Mouse (Mus musculus): ENCODE data around the gene Cav2. TPM values are rescaled to one million over a fixed set of nuclear protein-coding genes. Genes with fewer than 3 reads are reported as not detected.

Cav2 gene
- polyA plus RNA-seq, 1 experiment, result 4.7 TPM

DNA sequence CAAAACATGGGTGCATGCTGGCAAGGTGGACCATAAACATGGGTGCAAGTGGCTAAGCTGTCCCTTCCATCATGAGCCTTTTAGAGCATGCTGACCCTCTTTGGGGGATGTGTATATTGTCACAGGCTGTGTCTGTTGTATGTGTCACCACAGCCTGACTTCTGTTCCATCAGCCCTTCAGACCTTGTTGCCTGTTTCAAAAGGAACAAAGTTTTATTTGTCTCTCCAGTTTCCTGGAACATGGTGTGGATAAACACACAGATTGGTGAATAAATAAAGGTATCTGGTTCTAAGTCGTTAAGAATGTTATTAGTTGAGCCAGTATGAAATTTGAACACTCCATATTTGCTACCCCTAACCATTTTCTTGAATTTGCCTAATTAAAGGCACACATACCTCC is 29.0 kb upstream of the Cav2 start:
- Histone ChIP-seq H3K9me3 (replicated peaks; ENCODE audit: control insufficient read depth, insufficient read depth, low read length, poor library complexity, severe bottlenecking) (no peaks in the 10 kb centered on the region), H3K9ac (ENCODE audit: low read depth, poor library complexity, severe bottlenecking) (no peak overlapping the region), H3K27me3 (ENCODE audit: control insufficient read depth, insufficient read depth, low read length, poor library complexity, severe bottlenecking) (no peaks in the 10 kb centered on the region), H3K4me1 (ENCODE audit: control insufficient read depth, insufficient read depth, low read length) (no peaks in the 10 kb centered on the region), H3K36me3 (ENCODE audit: control insufficient read depth, insufficient read depth, low read length, poor library complexity, severe bottlenecking) (no peaks in the 10 kb centered on the region), H3K4me3 (ENCODE audit: low read depth, low read length) (no peak overlapping the region), H3K27ac (ENCODE audit: insufficient read depth, low read length) (no peak overlapping the region)
- no peak for TF ChIP-seq CTCF (IDR thresholded peaks at IDR 0.05; ENCODE audit: low read depth, low read length)
- no peak for TF ChIP-seq EP300 (IDR thresholded peaks at IDR 0.05; ENCODE audit: insufficient read depth, low read depth, low read length)

- no peaks in the 10 kb centered on the region for H3K4me1 ChIP-seq (ENCODE audit: control insufficient read depth, insufficient read depth, low read length)
- no peak overlapping the region for H3K27ac ChIP-seq (ENCODE audit: insufficient read depth, low read length)
- no peaks in the 10 kb centered on the region for H3K9me3 ChIP-seq (replicated peaks; ENCODE audit: control insufficient read depth, insufficient read depth, low read length, poor library complexity, severe bottlenecking)
- TF ChIP-seq POLR2A (IDR thresholded peaks at IDR 0.05; ENCODE audit: insufficient read depth, low read length) (no peak), EP300 (IDR thresholded peaks at IDR 0.05; ENCODE audit: insufficient read depth, low read depth, low read length) (no peak), CTCF (IDR thresholded peaks at IDR 0.05; ENCODE audit: low read depth, low read length) (no peak)
- no peak overlapping the region for H3K9ac ChIP-seq (ENCODE audit: low read depth, poor library complexity, severe bottlenecking)
- no peak overlapping the region for H3K4me3 ChIP-seq (ENCODE audit: low read depth, low read length)
- no peaks in the 10 kb centered on the region for H3K36me3 ChIP-seq (ENCODE audit: control insufficient read depth, insufficient read depth, low read length, poor library complexity, severe bottlenecking)
- H3K27me3 ChIP-seq (ENCODE audit: control insufficient read depth, insufficient read depth, low read length, poor library complexity, severe bottlenecking), result no peaks in the 10 kb centered on the region
Measured at GRCm38 (mm10) chr6:17258142-17258541, 22.8 kb upstream of the Cav2 start.

DNA sequence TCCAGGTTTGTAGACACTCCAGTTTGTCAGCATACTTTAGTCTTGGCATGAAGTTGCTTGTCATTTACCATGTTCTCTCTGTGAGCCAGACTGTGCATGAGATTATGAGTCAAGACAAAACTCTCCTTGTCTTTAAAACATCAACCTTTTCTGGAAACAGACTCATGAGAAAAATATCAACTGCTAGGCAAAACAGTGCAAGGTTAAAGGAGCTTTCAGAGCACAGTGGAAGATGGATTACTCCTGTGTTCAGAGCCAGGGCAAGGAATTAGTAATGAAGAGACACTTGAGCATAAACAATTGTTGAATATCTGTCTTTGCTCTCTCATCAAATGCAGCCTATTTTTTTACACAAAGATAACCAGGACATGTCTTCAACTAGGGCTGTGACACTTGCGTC is 22.1 kb upstream of the Cav2 start:
- no peak overlapping the region for H3K4me3 ChIP-seq (ENCODE audit: low read depth, low read length)
- no peaks in the 10 kb centered on the region for H3K4me1 ChIP-seq (ENCODE audit: control insufficient read depth, insufficient read depth, low read length)
- TF ChIP-seq EP300 (IDR thresholded peaks at IDR 0.05; ENCODE audit: insufficient read depth, low read depth, low read length), result no peak
- TF ChIP-seq CTCF (IDR thresholded peaks at IDR 0.05; ENCODE audit: low read depth, low read length), result no peak
- TF ChIP-seq POLR2A (IDR thresholded peaks at IDR 0.05; ENCODE audit: insufficient read depth, low read length), result no peak
- no peaks in the 10 kb centered on the region for H3K36me3 ChIP-seq (ENCODE audit: control insufficient read depth, insufficient read depth, low read length, poor library complexity, severe bottlenecking)
- no peaks in the 10 kb centered on the region for H3K9me3 ChIP-seq (replicated peaks; ENCODE audit: control insufficient read depth, insufficient read depth, low read length, poor library complexity, severe bottlenecking)
- H3K9ac ChIP-seq (ENCODE audit: low read depth, poor library complexity, severe bottlenecking), result no peak overlapping the region
- H3K27me3 ChIP-seq (ENCODE audit: control insufficient read depth, insufficient read depth, low read length, poor library complexity, severe bottlenecking), result no peaks in the 10 kb centered on the region
- no peak overlapping the region for H3K27ac ChIP-seq (ENCODE audit: insufficient read depth, low read length)

- H3K4me3 ChIP-seq (ENCODE audit: low read depth, low read length), result no peak overlapping the region
- H3K27ac ChIP-seq (ENCODE audit: insufficient read depth, low read length), result no peak overlapping the region
- H3K9me3 ChIP-seq (replicated peaks; ENCODE audit: control insufficient read depth, insufficient read depth, low read length, poor library complexity, severe bottlenecking), result no peaks in the 10 kb centered on the region
- H3K4me1 ChIP-seq (ENCODE audit: control insufficient read depth, insufficient read depth, low read length), result no peaks in the 10 kb centered on the region
- no peaks in the 10 kb centered on the region for H3K36me3 ChIP-seq (ENCODE audit: control insufficient read depth, insufficient read depth, low read length, poor library complexity, severe bottlenecking)
- H3K27me3 ChIP-seq (ENCODE audit: control insufficient read depth, insufficient read depth, low read length, poor library complexity, severe bottlenecking), result no peaks in the 10 kb centered on the region; the same call in 1 of the 2 replicates
- TF ChIP-seq EP300 (IDR thresholded peaks at IDR 0.05; ENCODE audit: insufficient read depth, low read depth, low read length) (no peak), POLR2A (IDR thresholded peaks at IDR 0.05; ENCODE audit: insufficient read depth, low read length) (no peak), CTCF (IDR thresholded peaks at IDR 0.05; ENCODE audit: low read depth, low read length) (no peak)
- no peak overlapping the region for H3K9ac ChIP-seq (ENCODE audit: low read depth, poor library complexity, severe bottlenecking)
Measured at GRCm38 (mm10) chr6:17262786-17263185, 18.2 kb upstream of the Cav2 start.

DNA sequence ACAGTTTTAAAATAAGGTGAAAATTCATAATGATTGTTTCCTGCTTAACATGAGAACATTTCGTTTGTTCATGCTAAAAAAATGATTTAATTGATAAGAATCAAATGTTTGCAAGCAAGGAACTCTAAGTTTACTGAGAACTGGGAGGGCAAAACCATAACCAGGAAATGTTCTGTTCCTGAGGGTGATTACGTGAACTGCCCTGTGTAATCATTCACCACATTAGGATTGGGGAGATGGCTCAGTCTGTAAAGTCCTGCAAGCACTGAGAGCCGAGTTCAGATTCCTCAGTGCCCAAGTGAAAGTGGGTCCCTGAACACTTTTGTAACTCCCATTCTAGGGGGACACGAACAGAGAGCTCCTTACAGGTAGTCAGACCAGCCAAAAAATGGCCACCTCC is 15.9 kb upstream of the Cav2 start:
- Histone ChIP-seq H3K9me3 (replicated peaks; ENCODE audit: control insufficient read depth, insufficient read depth, low read length, poor library complexity, severe bottlenecking) (no peaks in the 10 kb centered on the region), H3K36me3 (ENCODE audit: control insufficient read depth, insufficient read depth, low read length, poor library complexity, severe bottlenecking) (no peaks in the 10 kb centered on the region), H3K4me1 (ENCODE audit: control insufficient read depth, insufficient read depth, low read length) (no peaks in the 10 kb centered on the region), H3K27me3 (ENCODE audit: control insufficient read depth, insufficient read depth, low read length, poor library complexity, severe bottlenecking) (no peaks in the 10 kb centered on the region; the same call in 1 of the 2 replicates), H3K4me3 (ENCODE audit: low read depth, low read length) (no peak overlapping the region), H3K27ac (ENCODE audit: insufficient read depth, low read length) (no peak overlapping the region), H3K9ac (ENCODE audit: low read depth, poor library complexity, severe bottlenecking) (no peak overlapping the region)
- TF ChIP-seq EP300 (IDR thresholded peaks at IDR 0.05; ENCODE audit: insufficient read depth, low read depth, low read length) (no peak), POLR2A (IDR thresholded peaks at IDR 0.05; ENCODE audit: insufficient read depth, low read length) (no peak), CTCF (IDR thresholded peaks at IDR 0.05; ENCODE audit: low read depth, low read length) (no peak)

DNA sequence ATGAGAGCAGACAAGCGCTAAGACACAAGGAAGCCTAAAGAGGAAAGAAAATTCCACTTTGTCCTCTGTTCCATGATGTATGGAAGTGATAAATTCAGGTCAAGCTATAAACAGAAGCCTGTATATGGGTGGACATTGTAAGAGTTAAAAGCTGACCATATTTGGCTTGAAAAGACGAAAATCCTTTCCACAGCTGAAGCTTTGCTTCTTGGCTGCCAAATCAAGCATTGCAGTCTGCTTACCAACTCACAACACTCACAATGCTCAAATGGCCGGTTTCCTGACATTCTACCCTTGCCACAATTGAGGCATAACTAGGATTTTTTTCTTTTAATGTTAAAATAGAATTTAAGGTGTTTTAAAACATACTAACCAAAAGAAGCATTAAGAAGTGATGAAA is 14.5 kb upstream of the Cav2 start:
- TF ChIP-seq POLR2A (IDR thresholded peaks at IDR 0.05; ENCODE audit: insufficient read depth, low read length), result no peak
- no peak for TF ChIP-seq EP300 (IDR thresholded peaks at IDR 0.05; ENCODE audit: insufficient read depth, low read depth, low read length)
- TF ChIP-seq CTCF (IDR thresholded peaks at IDR 0.05; ENCODE audit: low read depth, low read length), result no peak
- no peaks in the 10 kb centered on the region for H3K36me3 ChIP-seq (ENCODE audit: control insufficient read depth, insufficient read depth, low read length, poor library complexity, severe bottlenecking)

More for the DNA sequence above, 14.5 kb upstream of the Cav2 start:
- H3K4me3 ChIP-seq (ENCODE audit: low read depth, low read length), result no peak overlapping the region
- no peaks in the 10 kb centered on the region for H3K9me3 ChIP-seq (replicated peaks; ENCODE audit: control insufficient read depth, insufficient read depth, low read length, poor library complexity, severe bottlenecking)
- no peaks in the 10 kb centered on the region; the same call in 1 of the 2 replicates for H3K27me3 ChIP-seq (ENCODE audit: control insufficient read depth, insufficient read depth, low read length, poor library complexity, severe bottlenecking)
- H3K27ac ChIP-seq (ENCODE audit: insufficient read depth, low read length), result no peak overlapping the region
- no peak overlapping the region for H3K9ac ChIP-seq (ENCODE audit: low read depth, poor library complexity, severe bottlenecking)
- H3K4me1 ChIP-seq (ENCODE audit: control insufficient read depth, insufficient read depth, low read length), result no peaks in the 10 kb centered on the region
